7 mouse cellular contexts compared by ENCODE assay signal in the genomic region with DNA sequence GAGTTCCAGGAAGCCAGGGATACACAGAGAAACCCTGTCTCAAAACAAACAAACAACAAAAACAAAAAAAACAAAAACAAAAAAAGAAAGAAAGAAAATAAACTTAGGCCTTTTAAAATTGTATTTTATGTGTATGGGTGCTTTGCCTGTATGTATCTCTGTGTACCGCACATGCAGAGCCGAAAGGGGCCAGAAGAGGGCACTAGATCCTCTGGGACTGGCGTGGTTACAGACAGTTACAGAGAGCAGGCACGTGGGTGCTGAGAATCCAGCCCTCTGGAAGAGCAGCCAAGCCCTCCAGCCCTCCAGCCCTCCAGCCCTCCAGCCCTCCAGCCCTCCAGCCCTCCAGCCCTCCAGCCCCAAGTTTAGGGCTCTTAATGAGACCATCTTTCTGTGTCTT. TPM values are rescaled to one million over a fixed set of nuclear protein-coding genes. Genes with fewer than 3 reads are reported as not detected.
DNase-seq lines count a peak whose midpoint lies in the region; ATAC-seq and TF ChIP-seq lines count a peak whose summit lies in the region.

No protein-coding gene starts in this region.

- H3K27ac ChIP-seq in layer of hippocampus, adult 2 months = no peak overlapping the region
- no peak overlapping the region for H3K27ac ChIP-seq in liver, embryonic 13.5 days

- no peak for ATAC-seq in liver, embryonic 13.5 days (ENCODE audit: low read depth)

- no peak overlapping the region for H3K4me2 ChIP-seq in liver, embryonic 13.5 days

- no peaks in the 10 kb centered on the region for H3K36me3 ChIP-seq in liver, embryonic 13.5 days

- H3K4me1 ChIP-seq in liver, embryonic 13.5 days (replicated peaks) = peaks cover 22% of the 10 kb centered on the region

- no peak overlapping the region for H3K4me3 ChIP-seq in layer of hippocampus, adult 2 months
- H3K4me3 ChIP-seq in liver, embryonic 13.5 days (replicated peaks) = no peak overlapping the region

- no peak for DNase-seq in layer of hippocampus, adult 2 months (ENCODE audit: low spot score in 2 of 2)
- DNase-seq in layer of hippocampus, adult 8-10 months (ENCODE audit: low spot score in 2 of 2) = no peak
- peak; percentile 66 for DNase-seq in NIH3T3 (ENCODE audit: low read depth)
- peak; percentile 8 for DNase-seq in brain, embryonic 14.5 days (ENCODE audit: low read depth)
- peak; percentile 34 for DNase-seq in liver, embryonic 13.5 days
- peak; percentile 70 for DNase-seq in thymus, postnatal 0 days (ENCODE audit: low spot score)
- DNase-seq in urinary bladder, postnatal 25 days (ENCODE audit: low spot score) = no peak

- 14% methylated on average over 4 of the region's 4 CpGs for WGBS in liver, embryonic 13.5 days (ENCODE audit: insufficient replicate concordance)

- TF ChIP-seq POLR2A in brain, embryonic 14.5 days (IDR thresholded peaks at IDR 0.05; ENCODE audit: borderline replicate concordance, extremely low read depth, insufficient read depth, insufficient read length, poor library complexity, severe bottlenecking) = no peak

- peak; percentile 68 for TF ChIP-seq CTCF in layer of hippocampus, adult 2 months (conservative IDR thresholded peaks at IDR 0.05)
- TF ChIP-seq CTCF in brain, embryonic 14.5 days (IDR thresholded peaks at IDR 0.05; ENCODE audit: borderline replicate concordance, extremely low read depth, insufficient read depth, insufficient read length) = peak; percentile 51; the same call in 1 of the 2 replicates

- no peak overlapping the region for H3K9ac ChIP-seq in liver, embryonic 13.5 days

- H3K9me3 ChIP-seq in liver, embryonic 13.5 days (replicated peaks) = no peaks in the 10 kb centered on the region

- H3K27me3 ChIP-seq in liver, embryonic 13.5 days = no peaks in the 10 kb centered on the region

RNA-seq across cellular contexts. Expression of a gene that starts 16.5 kb away (rescaled TPM):
- 10 to 100 TPM; 35.0 to 35.8 TPM for total RNA-seq in layer of hippocampus, adult 2 months (2021)
- total RNA-seq in layer of hippocampus, adult 8-10 months (2022) = 10 to 100 TPM; 32.5 to 37.0 (median 33.5) TPM
- polyA plus RNA-seq in brain, embryonic 14.5 days (2012; rRNA removed) = 5.7 and 7.6 TPM in 2 replicates
- polyA plus RNA-seq in liver, embryonic 13.5 days (2015; fragmentation: Nextera tagmentation; extraction: Ambion mirVana) = 0.02 TPM in 1 of 2 replicates, not detected in the other
- 10.0 and 12.7 TPM in 2 replicates for polyA plus RNA-seq in thymus, postnatal 0 days (2015; fragmentation: Nextera tagmentation; extraction: Ambion mirVana)

RNA-seq across cellular contexts. Expression of a gene that starts 16.7 kb away (rescaled TPM):
- under 1 TPM; 0.22 to 0.56 TPM for total RNA-seq in layer of hippocampus, adult 2 months (2021)
- total RNA-seq in layer of hippocampus, adult 8-10 months (2022) = under 1 TPM; 0.52 to 0.85 (median 0.74) TPM
- polyA plus RNA-seq in brain, embryonic 14.5 days (2012; rRNA removed) = 0.09 and 0.19 TPM in 2 replicates
- not detected in 2 replicates for polyA plus RNA-seq in liver, embryonic 13.5 days (2015; fragmentation: Nextera tagmentation; extraction: Ambion mirVana)
- not detected in 2 replicates for polyA plus RNA-seq in thymus, postnatal 0 days (2015; fragmentation: Nextera tagmentation; extraction: Ambion mirVana)

Comparison
In these comparisons a context has a peak if more than half of its experiments do, and no peak if none do; other contexts are left out.
1. DNase-seq: peak in NIH3T3 (single experiment), brain, embryonic 14.5 days (single experiment), liver, embryonic 13.5 days (single experiment) and thymus, postnatal 0 days (single experiment); none in layer of hippocampus, adult 2 months (0 of 2), layer of hippocampus, adult 8-10 months (0 of 2) and urinary bladder, postnatal 25 days (single experiment).